Mouse (Mus musculus) heart, adult 2 months (tissue): ENCODE results near the gene Ip6k2.

ENCODE experiments used
- CTCF ChIP-seq: fragments of 200-600 bp; IDR thresholded peaks from 2 replicates; pipeline ENCODE4 v1.8.1; 2022; ENCODE audit warnings: antibody characterized with exemption, mild to moderate bottlenecking, moderate library complexity
- EP300 ChIP-seq: fragments of 200-500 bp; IDR thresholded peaks from 2 replicates; pipeline ENCODE4 v1.6.1; 2011; ENCODE audit warnings: low read depth, low read length, control low read depth; ENCODE audit not compliant: insufficient read depth
- POLR2A ChIP-seq: fragments of 200-500 bp; IDR thresholded peaks from 2 replicates; pipeline ENCODE4 v1.6.1; 2011; ENCODE audit warnings: mild to moderate bottlenecking, low read depth, low read length, control low read depth; ENCODE audit not compliant: insufficient read depth

GRCm38 (mm10) chr9:108780959-108781358 lies 2.6 kb upstream of the Ip6k2 start:
- TF ChIP-seq CTCF (no peak), POLR2A (no peak), EP300 (no peak)
